In the genomic region with DNA sequence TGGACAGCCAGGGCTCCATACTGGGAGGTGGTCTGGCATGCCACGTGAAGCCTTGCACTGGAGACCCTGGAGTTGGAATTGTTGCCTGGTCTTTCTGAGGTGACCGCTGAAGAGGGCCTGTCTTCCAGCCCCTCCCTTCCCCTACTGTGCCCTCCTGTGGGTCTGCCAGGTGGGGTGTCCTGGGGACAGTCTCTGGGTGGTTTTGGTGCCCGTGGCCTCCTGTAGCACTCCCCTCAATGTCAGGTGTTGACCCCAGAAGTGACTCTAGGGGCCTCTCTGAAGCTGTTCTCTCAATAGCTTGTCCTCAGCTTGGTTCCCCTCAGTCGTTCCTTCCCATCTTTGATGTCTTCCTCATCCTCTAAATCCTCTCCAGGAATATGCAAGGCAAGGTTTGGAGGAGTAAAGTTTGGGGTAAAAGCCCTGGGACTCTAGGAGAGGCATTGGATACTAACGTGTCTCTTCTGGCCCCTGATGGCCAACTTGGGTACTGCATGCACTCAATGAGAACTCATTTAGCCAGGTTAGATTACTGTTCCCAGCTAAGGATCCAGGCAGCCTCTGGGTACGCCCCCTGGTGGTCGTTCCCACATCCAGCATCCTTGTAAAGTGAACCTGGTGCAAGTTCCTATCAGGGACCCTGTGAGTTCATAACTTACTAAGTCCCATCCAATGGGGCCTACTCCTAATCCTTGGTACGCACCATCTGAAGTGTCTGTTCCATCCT, we compare ENCODE assay signal across 9 mouse cellular contexts.
DNase-seq lines count a peak whose midpoint lies in the region; ATAC-seq and TF ChIP-seq lines count a peak whose summit lies in the region.
"Had no signal": no experiment of that assay in that cellular context is flagged by ENCODE, and none has a peak within 500 bp of the region (broad histone marks: within the 10 kb centered on the region; RNA-seq: fewer than 3 reads in every experiment).

No protein-coding gene starts in this region.

- no peak overlapping the region for H3K4me3 ChIP-seq in C2C12 (ENCODE audit: insufficient read depth, poor library complexity, severe bottlenecking)
- H3K4me3 ChIP-seq in bone marrow macrophage, adult 2 months (ENCODE audit: insufficient read depth, low read length) = no peak overlapping the region
- no peak overlapping the region for H3K4me3 ChIP-seq in heart, embryonic 11.5 days (ENCODE audit: low read depth, low read length)
- no peak overlapping the region for H3K4me3 ChIP-seq in kidney, postnatal 0 days (replicated peaks; ENCODE audit: low read depth, low read length)
- no peak overlapping the region for H3K4me3 ChIP-seq in liver, adult 2 months (ENCODE audit: insufficient read depth, low read depth, low read length)
- H3K4me3 ChIP-seq in stomach, embryonic 14.5 days (ENCODE audit: low read depth, low read length) = no peak overlapping the region
- H3K4me3 ChIP-seq: embryonic facial prominence, embryonic 15.5 days had no signal

- peaks cover 19% of the 10 kb centered on the region for H3K79me3 ChIP-seq in C2C12 (ENCODE audit: low read depth)

- no peaks in the 10 kb centered on the region for H3K9me3 ChIP-seq in heart, embryonic 11.5 days (replicated peaks; ENCODE audit: control insufficient read depth, low read length)
- H3K9me3 ChIP-seq in kidney, postnatal 0 days (replicated peaks; ENCODE audit: low read length) = no peaks in the 10 kb centered on the region
- no peaks in the 10 kb centered on the region for H3K9me3 ChIP-seq in stomach, embryonic 14.5 days (ENCODE audit: control insufficient read depth, low read depth, low read length)
- H3K9me3 ChIP-seq: embryonic facial prominence, embryonic 15.5 days had no signal

- H3K27me3 ChIP-seq in C2C12 (ENCODE audit: control insufficient read depth, insufficient read depth, insufficient read length) = no peaks in the 10 kb centered on the region
- no peaks in the 10 kb centered on the region for H3K27me3 ChIP-seq in heart, embryonic 11.5 days (ENCODE audit: control insufficient read depth, insufficient read depth, low read length)
- H3K27me3 ChIP-seq in kidney, postnatal 0 days (ENCODE audit: insufficient read depth, low read length) = no peaks in the 10 kb centered on the region
- no peaks in the 10 kb centered on the region for H3K27me3 ChIP-seq in liver, adult 2 months (ENCODE audit: control insufficient read depth, insufficient read depth, low read length)
- H3K27me3 ChIP-seq in stomach, embryonic 14.5 days (ENCODE audit: control insufficient read depth, insufficient read depth, low read length) = no peaks in the 10 kb centered on the region
- H3K27me3 ChIP-seq: embryonic facial prominence, embryonic 15.5 days had no signal

- peaks cover 36% of the 10 kb centered on the region for H3K79me2 ChIP-seq in C2C12 (ENCODE audit: control insufficient read depth, insufficient read depth)
- H3K79me2 ChIP-seq in liver, adult 2 months (ENCODE audit: control insufficient read depth, insufficient read depth, low read length) = no peaks in the 10 kb centered on the region; the same call in 1 of the 2 replicates

- H3K4me2 ChIP-seq in heart, embryonic 11.5 days = no peak overlapping the region
- H3K4me2 ChIP-seq in kidney, postnatal 0 days (ENCODE audit: low read length) = no peak overlapping the region
- no peak overlapping the region for H3K4me2 ChIP-seq in stomach, embryonic 14.5 days (replicated peaks; ENCODE audit: low read depth, low read length)
- H3K4me2 ChIP-seq: embryonic facial prominence, embryonic 15.5 days had no signal

- H3K4me1 ChIP-seq in bone marrow macrophage, adult 2 months (ENCODE audit: control insufficient read depth, insufficient read depth, low read length) = peaks cover 10% of the 10 kb centered on the region
- no peaks in the 10 kb centered on the region for H3K4me1 ChIP-seq in heart, embryonic 11.5 days (ENCODE audit: control insufficient read depth, insufficient read depth, low read length)
- H3K4me1 ChIP-seq in kidney, postnatal 0 days (replicated peaks; ENCODE audit: insufficient read depth, low read length) = no peaks in the 10 kb centered on the region
- H3K4me1 ChIP-seq in liver, adult 2 months (ENCODE audit: control insufficient read depth, insufficient read depth, low read length) = no peaks in the 10 kb centered on the region
- peaks cover 7% of the 10 kb centered on the region for H3K4me1 ChIP-seq in stomach, embryonic 14.5 days (ENCODE audit: control insufficient read depth, insufficient read depth, low read length)

- H3K36me3 ChIP-seq in C2C12 (ENCODE audit: control insufficient read depth, insufficient read depth) = peaks cover 97% of the 10 kb centered on the region
- peaks cover 62% of the 10 kb centered on the region for H3K36me3 ChIP-seq in heart, embryonic 11.5 days (ENCODE audit: control insufficient read depth, insufficient read depth, low read length)
- peaks cover 45% of the 10 kb centered on the region for H3K36me3 ChIP-seq in kidney, postnatal 0 days (ENCODE audit: insufficient read depth, low read length)
- H3K36me3 ChIP-seq in liver, adult 2 months (ENCODE audit: control insufficient read depth, insufficient read depth, low read length) = peaks cover 30% of the 10 kb centered on the region
- H3K36me3 ChIP-seq in stomach, embryonic 14.5 days (ENCODE audit: control insufficient read depth, insufficient read depth, low read length) = peaks cover 83% of the 10 kb centered on the region

- DNase-seq in kidney, postnatal 0 days (ENCODE audit: low spot score) = peak; percentile 97
- peak; percentile 80 for DNase-seq in liver, adult 2 months (ENCODE audit: extremely low read depth, low read depth, low spot score)
- DNase-seq in natural killer cell, adult 2 months (ENCODE audit: low spot score in 2 of 2) = peak; percentile 88 to 92

- peak overlapping the region; percentile 5 for H3ac ChIP-seq in C2C12 (ENCODE audit: control insufficient read depth, insufficient read length, low read depth)

- TF ChIP-seq POLR2A in bone marrow macrophage, adult 2 months (IDR thresholded peaks at IDR 0.05; ENCODE audit: borderline replicate concordance, low read depth, low read length) = no peak
- no peak for TF ChIP-seq POLR2A in liver, adult 2 months (IDR thresholded peaks at IDR 0.05; ENCODE audit: extremely low read depth, insufficient read depth, low read length)

- peak; percentile 88 for TF ChIP-seq CTCF in C2C12 (IDR thresholded peaks at IDR 0.05; ENCODE audit: control insufficient read depth, insufficient read depth, insufficient read length)
- peak; percentile 93 for TF ChIP-seq CTCF in bone marrow macrophage, adult 2 months (IDR thresholded peaks at IDR 0.05; ENCODE audit: low read depth, low read length)
- TF ChIP-seq CTCF in kidney, postnatal 0 days (IDR thresholded peaks at IDR 0.05; ENCODE audit: low read depth) = peak; percentile 100
- peak; percentile 91 for TF ChIP-seq CTCF in liver, adult 2 months (IDR thresholded peaks at IDR 0.05; ENCODE audit: low read depth, low read length)

- no peak overlapping the region for H3K9ac ChIP-seq in heart, embryonic 11.5 days (ENCODE audit: low read depth, low read length)
- H3K9ac ChIP-seq in kidney, postnatal 0 days (ENCODE audit: low read depth, low read length) = no peak overlapping the region
- no peak overlapping the region for H3K9ac ChIP-seq in liver, adult 2 months (ENCODE audit: low read depth, low read length)
- no peak overlapping the region for H3K9ac ChIP-seq in stomach, embryonic 14.5 days (replicated peaks; ENCODE audit: low read depth, low read length)
- H3K9ac ChIP-seq: embryonic facial prominence, embryonic 15.5 days had no signal

- H3K27ac ChIP-seq in bone marrow macrophage, adult 2 months (ENCODE audit: insufficient read depth, low read depth, low read length) = no peak overlapping the region
- no peak overlapping the region for H3K27ac ChIP-seq in heart, embryonic 11.5 days (ENCODE audit: low read depth, low read length)
- no peak overlapping the region for H3K27ac ChIP-seq in kidney, postnatal 0 days
- no peak overlapping the region for H3K27ac ChIP-seq in liver, adult 2 months (replicated peaks; ENCODE audit: insufficient read depth, low read depth, low read length)
- H3K27ac ChIP-seq in stomach, embryonic 14.5 days (ENCODE audit: low read length) = no peak overlapping the region

- peak; percentile 84 for ATAC-seq in erythroblast, adult 5-6 weeks (replicated peaks; ENCODE audit: low FRiP score, poor library complexity, severe bottlenecking)
- peak; percentile 56 for ATAC-seq in heart, embryonic 11.5 days (replicated peaks; ENCODE audit: insufficient number of reproducible peaks, low FRiP score, low TSS enrichment)
- ATAC-seq in kidney, postnatal 0 days (replicated peaks; ENCODE audit: low FRiP score, low read depth) = peak; percentile 51
- ATAC-seq in stomach, embryonic 14.5 days (ENCODE audit: insufficient number of reproducible peaks, insufficient read depth, low FRiP score, low read depth) = peak; percentile 42; the same call in 1 of the 2 replicates

- WGBS in heart, embryonic 11.5 days (ENCODE audit: insufficient replicate concordance) = 34% methylated on average over 8 of the region's 8 CpGs
- WGBS in kidney, postnatal 0 days = 42% methylated on average over 8 of the region's 8 CpGs
- 43% methylated on average over 8 of the region's 8 CpGs for WGBS in liver, adult 2 months
- WGBS in stomach, embryonic 14.5 days = 42% methylated on average over 8 of the region's 8 CpGs

TF ChIP-seq in C2C12, 6 proteins besides CTCF, POLR2A, EP300 and RAD21:
- TF ChIP-seq USF1 (IDR thresholded peaks at IDR 0.05; ENCODE audit: low read depth) = no peak
- TF ChIP-seq MAX (IDR thresholded peaks at IDR 0.05) = peak; percentile 68
